Comparison of ENCODE assay signal across 10 mouse cellular contexts in genomic region chr3:136007081-136007828, GRCm38 (mm10).
DNase-seq lines count a peak whose midpoint lies in the region; ATAC-seq and TF ChIP-seq lines count a peak whose summit lies in the region.
"Had no signal": no experiment of that assay in that cellular context is flagged by ENCODE, and none has a peak within 500 bp of the region (broad histone marks: within the 10 kb centered on the region; RNA-seq: fewer than 3 reads in every experiment).

No protein-coding gene starts in this region.

- no peaks in the 10 kb centered on the region for H3K36me3 ChIP-seq in liver, embryonic 11.5 days (ENCODE audit: control insufficient read depth, insufficient read depth, low read length)
- H3K36me3 ChIP-seq in hindbrain, embryonic 13.5 days, result no peaks in the 10 kb centered on the region
- no peaks in the 10 kb centered on the region for H3K36me3 ChIP-seq in neural tube, embryonic 14.5 days (ENCODE audit: control insufficient read depth, insufficient read depth, low read length)
- H3K36me3 ChIP-seq: liver, embryonic 15.5 days had no signal

- peak overlapping the region; percentile 25; the same call in 1 of the 2 replicates for H3K4me2 ChIP-seq in liver, embryonic 11.5 days
- peak overlapping the region; percentile 34 for H3K4me2 ChIP-seq in hindbrain, embryonic 13.5 days
- peak overlapping the region; percentile 17; the same call in 1 of the 2 replicates for H3K4me2 ChIP-seq in neural tube, embryonic 14.5 days (ENCODE audit: low read depth, low read length)
- H3K4me2 ChIP-seq: liver, embryonic 15.5 days had no signal

- no peak for TF ChIP-seq CTCF in cerebellum, adult 2 months (IDR thresholded peaks at IDR 0.05; ENCODE audit: borderline replicate concordance, insufficient read depth, low read depth, low read length)

- TF ChIP-seq POLR2A in cerebellum, adult 2 months (IDR thresholded peaks at IDR 0.05; ENCODE audit: borderline replicate concordance, insufficient read depth, low read length), result no peak

- no peaks in the 10 kb centered on the region for H3K9me3 ChIP-seq in liver, embryonic 11.5 days (ENCODE audit: control insufficient read depth, low read length)
- H3K9me3 ChIP-seq in hindbrain, embryonic 13.5 days, result no peaks in the 10 kb centered on the region
- H3K9me3 ChIP-seq in neural tube, embryonic 14.5 days (ENCODE audit: control insufficient read depth, low read length), result no peaks in the 10 kb centered on the region
- H3K9me3 ChIP-seq: liver, embryonic 15.5 days had no signal

- H3K4me3 ChIP-seq in cerebellum, adult 2 months (replicated peaks; ENCODE audit: insufficient read depth, low read depth, low read length), result peak overlapping the region; percentile 37
- no peak overlapping the region for H3K4me3 ChIP-seq in liver, embryonic 11.5 days (ENCODE audit: low read depth, low read length)
- H3K4me3 ChIP-seq in hindbrain, embryonic 13.5 days, result no peak overlapping the region; the same call in 1 of the 2 replicates
- no peak overlapping the region for H3K4me3 ChIP-seq in neural tube, embryonic 14.5 days (ENCODE audit: low read depth, low read length)
- H3K4me3 ChIP-seq: liver, embryonic 15.5 days had no signal

- DNase-seq in cerebellum, adult 2 months, result peak in 1 of 2 experiments; percentile 7
- no peak for DNase-seq in cerebellum, postnatal 36 days
- no peak for DNase-seq in liver, embryonic 11.5 days (ENCODE audit: low spot score)
- DNase-seq in liver, result no peak
- no peak for DNase-seq in layer of hippocampus, adult 9-11 months
- no peak for DNase-seq in kidney, postnatal 25 days
- DNase-seq: thymus, adult 2 months had no signal

- peaks cover 5% of the 10 kb centered on the region; the same call in 1 of the 2 replicates for H3K4me1 ChIP-seq in cerebellum, adult 2 months (ENCODE audit: control insufficient read depth, insufficient read depth, low read length)
- no peaks in the 10 kb centered on the region for H3K4me1 ChIP-seq in liver, embryonic 11.5 days (replicated peaks; ENCODE audit: control insufficient read depth, insufficient read depth, low read length)
- H3K4me1 ChIP-seq in hindbrain, embryonic 13.5 days (replicated peaks), result peaks cover 15% of the 10 kb centered on the region
- no peaks in the 10 kb centered on the region for H3K4me1 ChIP-seq in neural tube, embryonic 14.5 days (ENCODE audit: control insufficient read depth, insufficient read depth, low read length)
- H3K4me1 ChIP-seq: liver, embryonic 15.5 days had no signal

- H3K27ac ChIP-seq in cerebellum, adult 2 months (ENCODE audit: insufficient read depth, low read length), result no peak overlapping the region
- no peak overlapping the region for H3K27ac ChIP-seq in liver, embryonic 11.5 days (ENCODE audit: low read depth, low read length)
- peak overlapping the region; percentile 52; the same call in 1 of the 2 replicates for H3K27ac ChIP-seq in hindbrain, embryonic 13.5 days
- no peak overlapping the region for H3K27ac ChIP-seq in neural tube, embryonic 14.5 days (ENCODE audit: low read depth, low read length)
- H3K27ac ChIP-seq: liver, embryonic 15.5 days had no signal

- no peak; the same call in 1 of the 2 replicates for ATAC-seq in liver, embryonic 11.5 days (replicated peaks; ENCODE audit: low FRiP score)
- ATAC-seq in hindbrain, embryonic 13.5 days (ENCODE audit: low FRiP score), result peak; percentile 71
- peak; percentile 62; the same call in 1 of the 2 replicates for ATAC-seq in neural tube, embryonic 14.5 days (ENCODE audit: low read depth)

- 56% methylated on average over 11 of the region's 11 CpGs for WGBS in cerebellum, adult 2 months
- 54% methylated on average over 11 of the region's 11 CpGs for WGBS in liver, embryonic 11.5 days
- WGBS in hindbrain, embryonic 13.5 days, result 64% methylated on average over 11 of the region's 11 CpGs
- 67% methylated on average over 11 of the region's 11 CpGs for WGBS in neural tube, embryonic 14.5 days

- H3K9ac ChIP-seq in liver, embryonic 11.5 days (ENCODE audit: low read depth, low read length), result no peak overlapping the region
- no peak overlapping the region for H3K9ac ChIP-seq in hindbrain, embryonic 13.5 days
- no peak overlapping the region for H3K9ac ChIP-seq in neural tube, embryonic 14.5 days (replicated peaks; ENCODE audit: low read depth, low read length)
- H3K9ac ChIP-seq: liver, embryonic 15.5 days had no signal

- no peaks in the 10 kb centered on the region for H3K27me3 ChIP-seq in cerebellum, adult 2 months (ENCODE audit: control insufficient read depth, insufficient read depth, low read length)
- H3K27me3 ChIP-seq in liver, embryonic 11.5 days (replicated peaks; ENCODE audit: control insufficient read depth, insufficient read depth, low read length), result no peaks in the 10 kb centered on the region
- no peaks in the 10 kb centered on the region for H3K27me3 ChIP-seq in hindbrain, embryonic 13.5 days
- no peaks in the 10 kb centered on the region for H3K27me3 ChIP-seq in neural tube, embryonic 14.5 days (ENCODE audit: control insufficient read depth, insufficient read depth, low read length)
- H3K27me3 ChIP-seq: liver, embryonic 15.5 days had no signal
